Mouse (Mus musculus) embryonic fibroblast, embryonic 13.5 days (primary cell): ENCODE measurements around the gene Pgm1.

Experiments
- CTCF ChIP-seq: IDR thresholded peaks from 2 replicates; pipeline ENCODE4 v1.5.1; 2011; ENCODE audit warnings: mild to moderate bottlenecking, control low read depth, low read length, moderate library complexity, borderline replicate concordance; ENCODE audit not compliant: insufficient read depth
- POLR2A ChIP-seq: IDR thresholded peaks from 2 replicates; pipeline ENCODE4 v1.6.1; 2011; ENCODE audit warnings: low read depth, mild to moderate bottlenecking, control low read depth, low read length, moderate library complexity

- TF ChIP-seq CTCF (no peak), POLR2A (no peak)
Measured at GRCm38 (mm10) chr4:99928521-99928920, 693 bp upstream of the Pgm1 start.
